Mouse (Mus musculus): ENCODE measurements around the gene Mrap2. TPM values are rescaled to one million over a fixed set of nuclear protein-coding genes. Genes with fewer than 3 reads are reported as not detected.

Gene Mrap2
- polyA plus RNA-seq, 1 experiment from 2014 or later: 0.09 TPM

DNA sequence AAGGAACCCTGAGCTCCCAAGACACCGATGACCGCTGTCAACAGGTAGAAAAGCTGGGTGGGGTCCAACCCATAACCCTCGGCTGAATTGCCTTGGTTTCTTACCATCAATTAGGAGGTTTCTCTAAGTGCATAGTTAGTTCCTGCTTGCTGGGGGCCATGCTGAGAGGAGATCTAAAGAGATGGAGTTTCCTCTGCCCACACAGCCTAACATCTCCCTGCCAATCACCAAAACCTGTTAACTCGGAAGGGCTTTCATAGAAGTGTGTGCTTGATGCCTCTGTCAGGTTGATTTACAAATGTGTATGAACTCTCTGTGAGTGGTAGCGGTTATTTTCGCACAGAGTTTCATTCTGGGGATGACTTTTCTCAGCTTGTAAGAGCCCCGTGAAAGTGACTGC lies 34.4 kb downstream of the Mrap2 start:
- Histone ChIP-seq H3K27ac (ENCODE audit: low read depth) (no peak overlapping the region), H3K4me2 (no peak overlapping the region), H3K9me3 (ENCODE audit: low read depth, low read length) (no peaks in the 10 kb centered on the region), H3K4me3 (ENCODE audit: low read depth, low read length) (no peak overlapping the region), H3K4me1 (ENCODE audit: insufficient read depth) (no peaks in the 10 kb centered on the region), H3K36me3 (ENCODE audit: insufficient read depth) (no peaks in the 10 kb centered on the region), H3K9ac (no peak overlapping the region), H3K27me3 (ENCODE audit: insufficient read depth, low read length) (no peaks in the 10 kb centered on the region)
- no peak for TF ChIP-seq CTCF (IDR thresholded peaks at IDR 0.05; ENCODE audit: low read depth)
- no peak for DNase-seq
- ATAC-seq (ENCODE audit: insufficient read depth): no peak
- WGBS: 27% methylated on average over 7 of the region's 7 CpGs

DNA sequence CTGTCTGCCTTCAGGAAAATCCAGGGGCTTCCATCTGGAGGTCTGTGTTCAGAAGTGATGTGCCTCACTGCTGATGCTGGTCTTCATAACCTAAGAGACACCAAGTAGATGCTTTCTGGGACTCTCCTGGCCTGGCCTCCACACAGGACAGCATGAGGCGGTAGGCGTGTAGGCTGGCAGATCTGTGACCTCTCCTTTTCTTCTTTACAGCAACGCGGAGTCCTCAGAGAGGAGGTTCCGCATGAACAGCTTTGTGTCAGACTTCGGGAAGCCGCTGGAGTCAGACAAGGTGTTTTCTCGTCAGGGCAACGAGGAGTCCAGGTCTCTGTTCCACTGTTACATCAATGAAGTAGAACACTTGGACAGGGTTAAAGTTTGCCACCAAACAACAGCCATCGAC lies 38.1 kb downstream of the Mrap2 start:
- no peaks in the 10 kb centered on the region for H3K4me1 ChIP-seq (ENCODE audit: insufficient read depth)
- 81% methylated on average over 10 of the region's 10 CpGs for WGBS
- no peaks in the 10 kb centered on the region for H3K27me3 ChIP-seq (ENCODE audit: insufficient read depth, low read length)
- H3K4me3 ChIP-seq (ENCODE audit: low read depth, low read length): no peak overlapping the region
- H3K27ac ChIP-seq (ENCODE audit: low read depth): no peak overlapping the region
- no peaks in the 10 kb centered on the region for H3K36me3 ChIP-seq (ENCODE audit: insufficient read depth)
- H3K9me3 ChIP-seq (ENCODE audit: low read depth, low read length): no peaks in the 10 kb centered on the region
- H3K4me2 ChIP-seq: no peak overlapping the region
- ATAC-seq (ENCODE audit: insufficient read depth): no peak
- H3K9ac ChIP-seq: no peak overlapping the region
- TF ChIP-seq CTCF (IDR thresholded peaks at IDR 0.05; ENCODE audit: low read depth): no peak
- no peak for DNase-seq

DNA sequence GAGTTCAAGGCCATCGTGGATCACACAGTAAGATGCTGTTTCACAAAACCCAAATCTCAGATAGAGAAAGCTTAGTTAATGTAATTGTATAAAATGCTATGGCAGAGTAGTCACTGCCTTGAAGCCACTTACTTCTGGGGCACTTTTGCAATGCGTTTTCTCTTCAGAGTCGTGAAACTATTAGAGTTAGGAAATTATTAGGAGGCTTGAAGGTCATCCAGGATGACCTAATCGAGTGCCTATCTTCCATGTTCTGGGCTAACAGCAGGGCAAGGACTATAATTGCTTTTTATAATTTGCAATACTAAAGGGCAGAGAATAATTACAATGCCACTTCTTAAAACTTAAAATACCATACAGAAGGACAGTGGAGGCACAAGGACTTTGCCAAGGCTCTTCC lies 43.2 kb downstream of the Mrap2 start:
- WGBS: 85% methylated on average over 4 of the region's 4 CpGs
- H3K4me2 ChIP-seq: no peak overlapping the region

DNA sequence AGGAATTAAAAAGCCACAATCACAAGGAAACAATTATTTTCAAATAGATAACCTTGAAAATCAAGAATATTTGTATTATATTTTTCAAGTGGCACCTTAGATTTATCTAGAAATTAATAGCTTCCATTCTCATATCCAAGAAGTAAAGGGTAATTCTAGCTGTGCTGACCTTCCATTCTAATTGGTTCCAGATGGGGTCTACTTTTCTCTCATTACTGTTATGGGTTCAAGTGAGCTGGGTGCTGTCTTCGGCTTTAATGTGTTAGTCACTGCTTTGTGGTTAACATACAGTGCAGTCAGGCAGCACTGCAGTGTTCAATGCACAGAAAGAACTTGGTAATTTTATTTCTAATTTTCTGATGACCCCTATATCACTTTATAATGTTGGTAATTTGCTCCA lies 49.6 kb downstream of the Mrap2 start:
- Histone ChIP-seq H3K27me3 (ENCODE audit: insufficient read depth, low read length) (no peaks in the 10 kb centered on the region), H3K9ac (no peak overlapping the region), H3K4me1 (ENCODE audit: insufficient read depth) (no peaks in the 10 kb centered on the region), H3K4me2 (no peak overlapping the region), H3K4me3 (ENCODE audit: low read depth, low read length) (no peak overlapping the region), H3K9me3 (ENCODE audit: low read depth, low read length) (peaks cover 6% of the 10 kb centered on the region; the same call in 1 of the 2 replicates), H3K36me3 (ENCODE audit: insufficient read depth) (peaks cover 50% of the 10 kb centered on the region), H3K27ac (ENCODE audit: low read depth) (no peak overlapping the region)
- ATAC-seq (ENCODE audit: insufficient read depth) (no peak), DNase-seq (no peak)
- no peak for TF ChIP-seq CTCF (IDR thresholded peaks at IDR 0.05; ENCODE audit: low read depth)
- 84% methylated on average over 1 of the region's 1 CpGs for WGBS

More for the DNA sequence above, 43.2 kb downstream of the Mrap2 start:
- Histone ChIP-seq H3K4me3 (ENCODE audit: low read depth, low read length) (no peak overlapping the region), H3K9ac (no peak overlapping the region), H3K4me1 (ENCODE audit: insufficient read depth) (no peaks in the 10 kb centered on the region), H3K27me3 (ENCODE audit: insufficient read depth, low read length) (no peaks in the 10 kb centered on the region), H3K36me3 (ENCODE audit: insufficient read depth) (peaks cover 21% of the 10 kb centered on the region), H3K9me3 (ENCODE audit: low read depth, low read length) (peaks cover 6% of the 10 kb centered on the region; the same call in 1 of the 2 replicates), H3K27ac (ENCODE audit: low read depth) (no peak overlapping the region)
- DNase-seq (no peak), ATAC-seq (ENCODE audit: insufficient read depth) (no peak)
- no peak for TF ChIP-seq CTCF (IDR thresholded peaks at IDR 0.05; ENCODE audit: low read depth)

DNA sequence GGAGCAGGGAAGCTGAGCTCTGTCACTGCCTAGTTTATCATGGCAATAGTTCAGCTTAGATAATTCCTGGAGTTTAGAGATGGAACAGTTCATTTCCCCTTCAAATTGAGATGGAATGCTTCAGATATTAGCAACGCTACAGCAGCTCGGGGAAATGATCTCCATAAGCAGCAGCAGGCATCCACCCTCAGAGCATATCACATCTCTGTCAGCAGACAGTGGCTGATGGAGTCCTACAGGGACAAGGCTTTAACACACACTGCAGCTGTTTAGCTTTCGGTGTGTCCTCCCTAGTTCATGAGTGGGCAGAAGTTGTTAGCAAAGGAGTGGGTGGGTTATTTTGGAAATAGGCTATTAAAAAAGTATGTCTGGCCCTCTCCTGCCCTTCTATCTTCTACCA lies 53.2 kb downstream of the Mrap2 start:
- no peaks in the 10 kb centered on the region for H3K4me1 ChIP-seq (ENCODE audit: insufficient read depth)
- peaks cover 47% of the 10 kb centered on the region for H3K36me3 ChIP-seq (ENCODE audit: insufficient read depth)
- DNase-seq (no peak), ATAC-seq (ENCODE audit: insufficient read depth) (no peak)
- H3K4me2 ChIP-seq: no peak overlapping the region
- H3K4me3 ChIP-seq (ENCODE audit: low read depth, low read length): no peak overlapping the region
- peaks cover under 1% of the 10 kb centered on the region; the same call in 1 of the 2 replicates for H3K9me3 ChIP-seq (ENCODE audit: low read depth, low read length)
- no peak overlapping the region for H3K27ac ChIP-seq (ENCODE audit: low read depth)
- no peak overlapping the region for H3K9ac ChIP-seq
- TF ChIP-seq CTCF (IDR thresholded peaks at IDR 0.05; ENCODE audit: low read depth): no peak
- WGBS: 72% methylated on average over 3 of the region's 3 CpGs
- no peaks in the 10 kb centered on the region for H3K27me3 ChIP-seq (ENCODE audit: insufficient read depth, low read length)

DNA sequence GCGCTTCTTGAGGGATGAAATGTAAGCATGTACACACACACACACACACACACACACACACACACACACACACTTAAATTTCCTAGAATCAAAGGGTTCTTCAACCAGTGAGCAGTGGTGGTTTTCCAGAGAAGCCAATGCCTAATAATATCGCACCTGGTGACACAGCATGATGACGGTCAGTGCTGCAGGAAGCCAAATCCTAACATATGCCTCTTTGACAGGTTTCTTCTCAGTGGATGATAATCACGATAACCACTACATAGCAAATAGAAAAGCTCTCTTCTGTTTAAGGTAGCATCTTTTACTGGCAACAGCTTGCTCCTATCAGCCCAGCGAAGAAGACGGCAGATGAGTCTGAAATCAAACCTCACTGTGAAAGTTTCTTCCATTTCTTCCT lies 53.9 kb downstream of the Mrap2 start:
- no peaks in the 10 kb centered on the region for H3K9me3 ChIP-seq (ENCODE audit: low read depth, low read length)
- DNase-seq (no peak), ATAC-seq (ENCODE audit: insufficient read depth) (no peak)
- H3K9ac ChIP-seq: no peak overlapping the region
- H3K4me1 ChIP-seq (ENCODE audit: insufficient read depth): no peaks in the 10 kb centered on the region
- no peak overlapping the region for H3K27ac ChIP-seq (ENCODE audit: low read depth)
- no peak overlapping the region for H3K4me2 ChIP-seq
- no peak for TF ChIP-seq CTCF (IDR thresholded peaks at IDR 0.05; ENCODE audit: low read depth)
- H3K4me3 ChIP-seq (ENCODE audit: low read depth, low read length): no peak overlapping the region
- 81% methylated on average over 6 of the region's 6 CpGs for WGBS
- H3K27me3 ChIP-seq (ENCODE audit: insufficient read depth, low read length): no peaks in the 10 kb centered on the region
- peaks cover 43% of the 10 kb centered on the region for H3K36me3 ChIP-seq (ENCODE audit: insufficient read depth)

DNA sequence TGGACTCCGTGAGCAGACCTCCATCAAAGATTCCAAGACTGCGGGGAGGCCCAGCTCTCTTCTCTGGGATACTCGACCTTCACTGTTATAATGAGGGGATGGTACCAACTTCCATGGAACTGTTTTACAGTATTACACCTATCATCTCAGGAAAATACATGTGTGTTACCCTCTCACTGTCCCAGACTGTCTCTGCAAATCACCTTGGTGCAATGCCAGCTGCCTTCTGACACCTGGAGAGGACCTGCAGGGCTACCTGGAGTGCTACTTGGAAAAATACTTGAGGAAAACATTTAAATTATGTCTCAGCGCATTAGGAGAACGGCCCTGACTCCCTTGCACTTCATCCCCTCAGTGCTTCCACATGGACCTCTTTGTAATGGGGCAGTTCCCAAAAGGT lies 56.3 kb downstream of the Mrap2 start:
- H3K4me1 ChIP-seq (ENCODE audit: insufficient read depth): no peaks in the 10 kb centered on the region
- DNase-seq: no peak
- no peak overlapping the region for H3K4me3 ChIP-seq (ENCODE audit: low read depth, low read length)
- ATAC-seq (ENCODE audit: insufficient read depth): no peak
- no peak overlapping the region for H3K9ac ChIP-seq
- H3K27ac ChIP-seq (ENCODE audit: low read depth): no peak overlapping the region
- 87% methylated on average over 5 of the region's 5 CpGs for WGBS
- no peak for TF ChIP-seq CTCF (IDR thresholded peaks at IDR 0.05; ENCODE audit: low read depth)
- H3K9me3 ChIP-seq (ENCODE audit: low read depth, low read length): no peaks in the 10 kb centered on the region
- no peaks in the 10 kb centered on the region for H3K27me3 ChIP-seq (ENCODE audit: insufficient read depth, low read length)
- no peak overlapping the region for H3K4me2 ChIP-seq
- peaks cover 53% of the 10 kb centered on the region for H3K36me3 ChIP-seq (ENCODE audit: insufficient read depth)

DNA sequence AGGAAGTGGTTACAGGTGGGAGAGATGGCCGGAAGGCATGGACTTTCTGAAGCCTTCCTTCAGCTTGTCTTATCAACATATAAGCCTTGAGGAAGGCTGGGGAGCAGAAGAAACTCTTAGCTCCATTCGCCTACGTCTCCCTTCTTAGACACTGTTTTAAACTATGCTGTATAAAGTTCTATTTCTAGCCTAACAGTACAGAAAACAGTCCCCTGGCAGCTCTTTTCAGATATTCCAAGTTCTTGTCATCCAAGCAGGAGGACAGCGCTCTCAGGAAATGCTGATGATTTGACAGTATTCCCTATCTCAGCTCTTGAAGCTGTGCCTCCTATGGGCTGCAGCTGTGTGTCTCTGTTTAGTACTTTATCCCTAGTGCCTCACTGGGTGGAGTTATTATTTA lies 56.8 kb downstream of the Mrap2 start:
- TF ChIP-seq CTCF (IDR thresholded peaks at IDR 0.05; ENCODE audit: low read depth): no peak
- no peak overlapping the region for H3K4me2 ChIP-seq
- H3K27me3 ChIP-seq (ENCODE audit: insufficient read depth, low read length): no peaks in the 10 kb centered on the region
- ATAC-seq (ENCODE audit: insufficient read depth): no peak
- peaks cover 53% of the 10 kb centered on the region for H3K36me3 ChIP-seq (ENCODE audit: insufficient read depth)
- no peaks in the 10 kb centered on the region for H3K4me1 ChIP-seq (ENCODE audit: insufficient read depth)
- WGBS: 90% methylated on average over 4 of the region's 4 CpGs
- H3K4me3 ChIP-seq (ENCODE audit: low read depth, low read length): no peak overlapping the region
- no peak for DNase-seq
- H3K27ac ChIP-seq (ENCODE audit: low read depth): no peak overlapping the region
- no peaks in the 10 kb centered on the region for H3K9me3 ChIP-seq (ENCODE audit: low read depth, low read length)
- no peak overlapping the region for H3K9ac ChIP-seq
